Mouse (Mus musculus) hindbrain, embryonic 12.5 days (tissue): Measurements from ENCODE around the gene Rasgrp3. TPM values are rescaled to one million over a fixed set of nuclear protein-coding genes. Genes with fewer than 3 reads are reported as not detected.

Experiments
- ATAC-seq: fragments of 200-750 bp; cut with Nextera tagmentation; 2 replicates; pipeline ENCODE4 v1.8.0; 2017; ENCODE audit warnings: moderate TSS enrichment; ENCODE audit not compliant: low FRiP score
- H3K27ac ChIP-seq: fragments of 300-500 bp; sonication (generic); 2 replicates; pipeline ENCODE4 v1.5.1; 2016; ENCODE audit warnings: mild to moderate bottlenecking
- H3K27me3 ChIP-seq: fragments of 300-500 bp; sonication (generic); 2 replicates; pipeline ENCODE4 v1.6.1; 2016; ENCODE audit warnings: mild to moderate bottlenecking
- H3K36me3 ChIP-seq: fragments of 300-500 bp; sonication (generic); 2 replicates; pipeline ENCODE4 v1.6.1; 2016; ENCODE audit warnings: mild to moderate bottlenecking
- H3K4me1 ChIP-seq: fragments of 300-500 bp; sonication (generic); 2 replicates; pipeline ENCODE4 v1.6.1; 2016
- H3K4me2 ChIP-seq: fragments of 300-500 bp; sonication (generic); replicated peaks from 2 replicates; pipeline ENCODE4 v1.6.1; 2016; ENCODE audit warnings: mild to moderate bottlenecking
- H3K4me3 ChIP-seq: fragments of 300-500 bp; sonication (generic); 2 replicates; pipeline ENCODE4 v1.5.1; 2016; ENCODE audit warnings: mild to moderate bottlenecking
- H3K9ac ChIP-seq: fragments of 300-500 bp; sonication (generic); 2 replicates; pipeline ENCODE4 v1.6.1; 2016; ENCODE audit warnings: mild to moderate bottlenecking, moderate library complexity
- H3K9me3 ChIP-seq: fragments of 300-500 bp; sonication (generic); replicated peaks from 2 replicates; pipeline ENCODE4 v1.6.1; 2016; ENCODE audit warnings: mild to moderate bottlenecking
- WGBS: fragments of 180-500 bp; shearing (Covaris S2); methylation state at CpG from one replicate; pipeline ENCODE4 v1.1.7; 2016; 5-methylcytosine and 5-hydroxymethylcytosine counted together
- polyA plus RNA-seq: library from polyadenylated mRNA; unstranded; fragments of >200 nt; fragmentation: Nextera tagmentation; extraction: Ambion mirVana; gene quantifications from 2 replicates; pipeline ENCODE4 v1.2.1, GENCODE M21; 2016

Gene Rasgrp3
- polyA plus RNA-seq, 1 experiment from 2014 or later, result 8.0 TPM

- no peak overlapping the region for H3K9ac ChIP-seq
- 14% methylated on average over 9 of the region's 9 CpGs for WGBS
- ATAC-seq, result no peak
Measured at GRCm38 (mm10) chr17:75464331-75464982, 28.8 kb downstream of the Rasgrp3 start.

GRCm38 (mm10) chr17:75464983-75465634, 29.4 kb downstream of the Rasgrp3 start:
- Histone ChIP-seq H3K4me1 (peaks cover 6% of the 10 kb centered on the region; the same call in 1 of the 2 replicates), H3K9ac (no peak overlapping the region), H3K36me3 (no peaks in the 10 kb centered on the region), H3K4me2 (peak overlapping the region; percentile 41), H3K9me3 (no peaks in the 10 kb centered on the region), H3K27me3 (no peaks in the 10 kb centered on the region), H3K27ac (no peak overlapping the region), H3K4me3 (peak overlapping the region; percentile 8; the same call in 1 of the 2 replicates)
- no peak for ATAC-seq
- 9% methylated on average over 15 of the region's 15 CpGs for WGBS

More at GRCm38 (mm10) chr17:75464331-75464982, 28.8 kb downstream of the Rasgrp3 start:
- no peak overlapping the region for H3K4me3 ChIP-seq
- no peak overlapping the region for H3K27ac ChIP-seq
- no peaks in the 10 kb centered on the region for H3K27me3 ChIP-seq
- H3K4me2 ChIP-seq, result no peak overlapping the region; the same call in 1 of the 2 replicates
- no peaks in the 10 kb centered on the region for H3K9me3 ChIP-seq
- H3K36me3 ChIP-seq, result no peaks in the 10 kb centered on the region
- H3K4me1 ChIP-seq, result peaks cover 6% of the 10 kb centered on the region; the same call in 1 of the 2 replicates

- no peak for ATAC-seq
- H3K4me2 ChIP-seq, result peak overlapping the region; percentile 41
- 65% methylated on average over 14 of the region's 14 CpGs for WGBS
- no peak overlapping the region for H3K27ac ChIP-seq
- no peaks in the 10 kb centered on the region for H3K27me3 ChIP-seq
- no peaks in the 10 kb centered on the region for H3K9me3 ChIP-seq
- H3K4me3 ChIP-seq, result peak overlapping the region; percentile 8; the same call in 1 of the 2 replicates
- H3K4me1 ChIP-seq, result peaks cover 6% of the 10 kb centered on the region; the same call in 1 of the 2 replicates
- no peak overlapping the region for H3K9ac ChIP-seq
- no peaks in the 10 kb centered on the region for H3K36me3 ChIP-seq
Measured at GRCm38 (mm10) chr17:75465635-75465997, 29.9 kb downstream of the Rasgrp3 start.

- Histone ChIP-seq H3K36me3 (no peaks in the 10 kb centered on the region), H3K9ac (no peak overlapping the region), H3K4me2 (no peak overlapping the region), H3K4me3 (no peak overlapping the region), H3K9me3 (no peaks in the 10 kb centered on the region), H3K4me1 (peaks cover 6% of the 10 kb centered on the region; the same call in 1 of the 2 replicates), H3K27me3 (no peaks in the 10 kb centered on the region), H3K27ac (no peak overlapping the region)
- 84% methylated on average over 4 of the region's 4 CpGs for WGBS
- no peak for ATAC-seq
Measured at GRCm38 (mm10) chr17:75466948-75467347, 31.3 kb downstream of the Rasgrp3 start.

- H3K27me3 ChIP-seq, result no peaks in the 10 kb centered on the region
- ATAC-seq, result no peak
- no peaks in the 10 kb centered on the region for H3K36me3 ChIP-seq
- 88% methylated on average over 2 of the region's 2 CpGs for WGBS
- H3K9me3 ChIP-seq, result no peaks in the 10 kb centered on the region
- no peak overlapping the region for H3K4me3 ChIP-seq
- peaks cover 6% of the 10 kb centered on the region; the same call in 1 of the 2 replicates for H3K4me1 ChIP-seq
- H3K9ac ChIP-seq, result no peak overlapping the region
- no peak overlapping the region for H3K4me2 ChIP-seq
- H3K27ac ChIP-seq, result no peak overlapping the region
Measured at GRCm38 (mm10) chr17:75467526-75467925, 31.8 kb downstream of the Rasgrp3 start.

GRCm38 (mm10) chr17:75468479-75469114, 32.9 kb downstream of the Rasgrp3 start:
- no peak for ATAC-seq
- Histone ChIP-seq H3K4me3 (no peak overlapping the region), H3K27ac (no peak overlapping the region), H3K9me3 (no peaks in the 10 kb centered on the region), H3K27me3 (no peaks in the 10 kb centered on the region), H3K36me3 (no peaks in the 10 kb centered on the region), H3K4me2 (no peak overlapping the region), H3K9ac (no peak overlapping the region), H3K4me1 (peaks cover 6% of the 10 kb centered on the region; the same call in 1 of the 2 replicates)
- WGBS, result 92% methylated on average over 10 of the region's 10 CpGs

GRCm38 (mm10) chr17:75470325-75470724, 34.6 kb downstream of the Rasgrp3 start:
- Histone ChIP-seq H3K36me3 (no peaks in the 10 kb centered on the region), H3K9me3 (no peaks in the 10 kb centered on the region), H3K4me1 (peaks cover 3% of the 10 kb centered on the region; the same call in 1 of the 2 replicates), H3K4me2 (no peak overlapping the region), H3K4me3 (no peak overlapping the region), H3K27ac (no peak overlapping the region), H3K9ac (no peak overlapping the region), H3K27me3 (no peaks in the 10 kb centered on the region)
- WGBS, result 81% methylated on average over 6 of the region's 6 CpGs
- no peak for ATAC-seq

GRCm38 (mm10) chr17:75470885-75471610, 35.4 kb downstream of the Rasgrp3 start:
- Histone ChIP-seq H3K4me1 (no peaks in the 10 kb centered on the region), H3K4me3 (no peak overlapping the region), H3K4me2 (no peak overlapping the region), H3K36me3 (no peaks in the 10 kb centered on the region), H3K9ac (no peak overlapping the region), H3K27me3 (no peaks in the 10 kb centered on the region), H3K27ac (no peak overlapping the region), H3K9me3 (no peaks in the 10 kb centered on the region)
- WGBS, result 91% methylated on average over 7 of the region's 7 CpGs
- no peak for ATAC-seq

GRCm38 (mm10) chr17:75471644-75472253, 36.1 kb downstream of the Rasgrp3 start:
- Histone ChIP-seq H3K9ac (no peak overlapping the region), H3K9me3 (no peaks in the 10 kb centered on the region), H3K4me3 (no peak overlapping the region), H3K4me2 (no peak overlapping the region), H3K27me3 (no peaks in the 10 kb centered on the region), H3K36me3 (no peaks in the 10 kb centered on the region), H3K27ac (no peak overlapping the region), H3K4me1 (no peaks in the 10 kb centered on the region)
- 72% methylated on average over 6 of the region's 6 CpGs for WGBS
- no peak for ATAC-seq

- 70% methylated on average over 2 of the region's 2 CpGs for WGBS
- Histone ChIP-seq H3K4me1 (no peaks in the 10 kb centered on the region), H3K4me3 (no peak overlapping the region), H3K4me2 (no peak overlapping the region), H3K36me3 (no peaks in the 10 kb centered on the region), H3K27ac (no peak overlapping the region), H3K27me3 (no peaks in the 10 kb centered on the region), H3K9me3 (no peaks in the 10 kb centered on the region), H3K9ac (no peak overlapping the region)
- ATAC-seq, result no peak
Measured at GRCm38 (mm10) chr17:75472379-75472778, 36.7 kb downstream of the Rasgrp3 start.

GRCm38 (mm10) chr17:75475985-75476384, 40.3 kb downstream of the Rasgrp3 start:
- no peaks in the 10 kb centered on the region for H3K9me3 ChIP-seq
- 67% methylated on average over 1 of the region's 1 CpGs for WGBS
- H3K4me1 ChIP-seq, result no peaks in the 10 kb centered on the region
- H3K27ac ChIP-seq, result no peak overlapping the region
- H3K4me2 ChIP-seq, result no peak overlapping the region
- no peak overlapping the region for H3K9ac ChIP-seq
- no peak overlapping the region for H3K4me3 ChIP-seq
- no peak for ATAC-seq
- no peaks in the 10 kb centered on the region for H3K36me3 ChIP-seq
- no peaks in the 10 kb centered on the region for H3K27me3 ChIP-seq
